Mouse (Mus musculus) cerebellum, adult 18-20 months (tissue): ENCODE measurements at regions not wholly inside any gene's neighbourhood (a gene's known extent, or its start where the extent isn't known, plus 50 kb on each side); places are given as distances from the start of the nearest gene placed in this dataset.
A peak's percentile ranks its signal among the peaks of the same experiment; 100 is the strongest.

Experiments used
- DNase-seq, 2 experiments: peaks; one replicate each; pipeline ENCODE4 v3.0.0; 2021

DNA sequence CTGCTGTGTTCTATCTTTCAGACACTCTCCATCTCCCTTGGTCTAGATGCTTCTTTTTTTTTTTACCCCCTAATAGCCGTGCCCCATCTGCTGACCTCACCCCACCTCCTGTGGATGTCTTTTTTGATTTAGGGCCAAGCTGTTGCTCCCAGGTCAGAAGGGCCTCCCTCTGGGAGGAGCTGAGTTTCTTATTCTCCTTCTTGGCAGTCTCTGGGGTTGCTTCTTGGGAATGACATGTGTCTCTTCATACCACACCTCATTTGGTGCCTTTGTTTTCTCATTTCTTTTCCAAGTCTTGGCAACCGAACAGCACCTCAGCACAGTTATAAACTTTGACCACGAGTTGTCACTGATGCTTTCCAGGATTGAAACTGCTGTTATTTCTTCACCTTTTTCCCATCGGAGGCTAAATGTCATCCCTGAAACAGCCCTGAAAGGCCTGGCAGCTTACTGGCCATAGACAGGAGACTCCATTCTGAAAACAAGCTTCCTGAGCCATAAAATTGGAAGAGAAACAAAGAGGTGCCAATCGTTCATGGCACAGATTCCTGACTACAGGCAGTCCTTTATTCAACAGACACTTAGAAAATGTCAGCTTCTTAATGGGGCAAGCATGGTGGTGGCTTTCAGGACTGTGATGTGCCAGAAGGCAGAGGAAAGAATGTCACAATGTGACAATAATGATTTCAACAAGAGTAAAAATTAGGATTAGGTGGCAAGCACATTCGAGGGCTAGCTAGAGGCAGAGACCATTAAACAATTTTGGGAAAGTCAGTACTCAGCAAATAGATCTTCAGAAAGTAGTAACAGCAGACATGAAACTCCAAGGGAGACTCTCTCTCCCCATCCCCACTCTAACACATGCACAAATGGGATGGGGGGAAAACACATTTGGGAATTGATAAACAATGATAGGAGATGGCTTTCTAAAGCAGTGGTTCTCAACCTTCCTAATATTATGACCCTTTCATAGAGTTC, 197.1 kb upstream of the Arrdc4 start:
- DNase-seq = no peak

DNA sequence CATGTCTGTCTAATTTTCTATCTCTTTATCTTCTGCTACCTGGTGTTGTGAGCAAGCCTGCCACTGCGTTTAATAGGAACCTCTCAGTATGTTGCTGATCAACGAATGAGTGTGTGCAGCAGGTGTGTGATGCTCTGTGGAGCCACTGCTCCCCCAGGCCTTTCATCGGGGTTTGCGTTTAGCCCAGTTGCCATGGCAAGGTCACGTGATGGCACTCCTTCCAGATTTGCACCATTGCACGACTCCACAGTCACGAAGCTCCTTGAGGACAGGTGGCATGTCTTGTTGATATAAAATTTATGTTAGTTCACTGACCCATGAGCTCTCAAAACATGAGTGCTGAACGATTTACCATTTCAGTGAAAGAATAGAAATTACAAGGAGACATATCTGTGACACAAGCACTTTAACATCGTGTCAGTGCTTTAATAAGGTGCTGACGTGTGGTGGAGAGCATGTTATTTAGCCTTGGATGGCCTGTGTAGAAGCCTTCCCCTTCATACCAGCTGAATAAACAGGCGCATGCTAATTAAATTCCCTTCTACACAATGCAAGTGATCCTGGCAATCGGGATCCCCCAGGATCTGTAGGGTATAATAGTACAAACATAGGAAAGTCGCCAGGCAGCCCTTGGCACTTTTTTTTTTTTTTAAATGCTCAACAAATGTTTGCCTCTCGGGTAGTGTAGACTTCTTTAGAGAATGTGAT, 181.7 kb upstream of the Arrdc4 start:
- DNase-seq = no peak

- no peak for DNase-seq
Measured at GRCm38 (mm10) chr7:68929669-68930068, 180.6 kb upstream of the Arrdc4 start.

GRCm38 (mm10) chr7:68925640-68926039, 176.6 kb upstream of the Arrdc4 start:
- DNase-seq = no peak

DNA sequence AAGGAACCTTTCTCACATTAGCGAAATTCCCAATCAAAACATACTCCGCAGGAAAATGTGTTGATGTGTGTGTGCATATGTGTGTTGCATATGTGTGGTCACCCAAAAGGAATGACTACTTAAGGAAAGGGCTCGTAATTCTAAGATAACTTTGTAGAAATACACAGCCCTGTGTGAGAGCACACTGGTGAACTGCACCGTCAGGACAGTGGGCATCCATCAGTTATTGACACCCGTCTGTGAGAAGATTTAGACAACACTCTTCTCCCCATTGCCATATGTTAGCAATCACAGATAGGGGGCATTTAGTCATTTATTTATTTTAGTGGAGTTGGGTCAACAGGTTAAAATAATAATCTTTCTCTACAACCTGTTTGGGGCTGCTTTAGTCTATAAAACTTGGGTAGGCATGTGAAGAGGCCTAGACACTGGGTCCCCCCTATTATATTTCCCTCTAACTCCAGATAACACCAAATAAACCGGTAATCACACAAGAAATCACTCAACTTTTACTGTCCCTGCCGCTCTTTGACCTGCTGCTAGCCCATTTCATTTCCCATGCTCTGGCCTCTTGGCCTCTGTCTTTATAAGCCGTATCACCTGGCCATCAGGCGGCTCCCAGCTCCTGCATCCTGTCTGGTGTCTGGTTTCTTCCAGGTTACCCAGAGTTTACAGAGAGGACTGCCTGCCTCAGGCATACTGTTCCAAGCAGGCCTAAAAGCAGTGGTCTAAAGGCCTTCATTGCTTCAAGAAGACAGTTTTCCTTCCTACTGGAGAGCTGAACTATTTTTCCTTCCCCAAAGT, 169.8 kb upstream of the Arrdc4 start:
- DNase-seq = no peak

- DNase-seq = no peak
Measured at GRCm38 (mm10) chr7:68917876-68918200, 168.8 kb upstream of the Arrdc4 start.

DNA sequence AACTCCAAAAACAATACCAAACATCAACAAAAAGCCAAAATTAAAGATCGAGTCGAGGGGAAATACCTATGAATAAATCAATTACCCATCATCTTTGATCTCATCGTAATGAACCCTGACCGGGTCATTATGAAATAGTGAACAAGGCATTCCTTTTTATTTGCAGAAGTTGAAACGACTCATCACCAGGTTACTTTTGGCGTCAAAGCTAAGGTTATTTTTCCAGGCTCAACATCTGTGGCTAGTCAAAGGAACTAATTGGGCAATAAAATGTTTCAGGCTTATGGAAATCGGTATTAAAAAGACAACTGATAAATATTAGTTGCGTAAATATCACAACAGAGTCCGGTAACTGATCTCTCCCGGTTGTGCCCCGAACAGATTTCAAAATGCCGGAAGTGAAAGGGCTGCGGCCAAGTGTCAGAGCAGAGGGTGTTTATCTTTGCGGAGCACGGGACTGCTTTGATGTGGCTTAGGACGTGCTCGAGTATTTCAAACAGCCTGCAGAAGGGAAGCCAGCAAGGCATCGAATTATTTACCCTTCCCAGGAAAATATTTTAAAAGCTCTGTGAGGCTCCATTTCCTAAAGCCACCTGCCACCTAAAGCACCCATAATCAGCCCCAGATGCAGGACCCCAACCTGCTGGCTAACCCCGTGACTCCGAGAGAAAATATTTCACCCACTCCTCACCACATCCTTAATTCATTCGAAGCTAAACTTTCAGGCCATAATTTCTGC, 168.3 kb upstream of the Arrdc4 start:
- no peak for DNase-seq

DNA sequence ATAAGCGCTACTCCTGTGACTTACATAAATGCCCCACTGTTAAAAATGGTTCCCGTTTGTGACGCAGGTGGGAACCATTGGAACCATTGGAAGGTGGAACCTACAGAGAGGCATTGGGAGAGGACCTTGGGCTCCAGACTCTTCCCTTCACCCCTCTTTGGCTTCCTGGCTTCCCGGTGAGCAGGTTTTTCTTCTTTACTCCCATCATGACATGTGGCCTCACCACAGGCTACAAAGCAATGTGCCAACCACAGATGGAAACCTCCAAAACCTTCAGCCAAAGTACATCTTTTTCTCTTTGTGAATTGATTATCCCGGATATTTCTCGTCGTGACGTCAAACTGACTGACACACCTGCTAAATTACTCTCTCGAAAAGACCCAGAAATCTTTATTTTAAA, 166.9 kb upstream of the Arrdc4 start:
- DNase-seq = peak; percentile 71 to 75

DNA sequence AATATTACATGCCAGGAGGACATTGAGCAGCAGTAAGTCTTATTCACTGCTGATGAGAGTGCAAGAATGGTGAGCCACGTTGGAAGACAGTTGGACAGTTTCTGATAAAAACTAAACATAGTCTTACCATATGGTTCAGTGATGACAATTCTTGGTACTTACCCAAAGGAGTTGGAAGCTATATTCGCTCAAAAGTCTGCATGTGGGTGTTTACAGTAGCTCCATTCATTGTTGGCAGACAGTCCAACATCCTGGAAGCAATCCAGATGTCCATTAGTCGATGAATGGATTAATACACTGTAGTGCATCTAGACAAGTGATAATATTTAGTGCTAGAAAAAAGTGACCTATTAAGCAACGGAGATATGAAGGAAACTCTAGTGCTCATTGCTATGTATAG, 165.3 kb upstream of the Arrdc4 start:
- DNase-seq = peak; percentile 48 to 59

DNA sequence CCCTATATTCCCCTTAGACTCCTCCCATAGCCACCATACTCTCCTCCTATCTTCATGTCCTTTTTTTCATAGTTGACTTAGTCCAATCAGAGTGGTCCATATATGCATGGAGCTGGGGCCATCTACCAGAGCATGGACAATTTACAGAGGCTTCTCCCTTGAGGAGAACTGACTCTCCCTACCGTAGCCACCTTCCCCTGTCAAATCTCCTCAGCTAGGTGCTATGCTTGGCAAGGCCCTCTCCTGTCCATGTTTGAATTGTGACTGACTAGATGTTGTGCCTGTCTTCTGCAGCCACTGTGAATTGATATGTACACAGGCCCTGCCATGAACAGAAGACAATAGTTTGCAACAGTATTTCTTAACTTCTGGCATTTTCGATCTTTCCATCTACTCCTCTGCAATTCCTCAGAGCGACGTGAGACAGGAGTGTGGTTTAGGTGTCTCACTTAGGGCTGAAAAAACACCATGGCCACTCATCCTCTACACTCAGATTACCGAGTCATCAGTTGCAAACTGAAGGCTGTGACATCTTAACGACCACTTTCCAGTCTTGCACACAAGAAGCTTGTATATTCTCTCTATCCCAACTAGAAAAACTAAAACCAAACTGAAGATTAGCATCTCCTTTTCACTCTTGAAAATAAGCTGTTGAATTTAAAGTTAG, 163.1 kb upstream of the Arrdc4 start:
- no peak for DNase-seq

- no peak for DNase-seq
Measured at GRCm38 (mm10) chr7:68911562-68911961, 162.5 kb upstream of the Arrdc4 start.

GRCm38 (mm10) chr7:68909694-68910093, 160.7 kb upstream of the Arrdc4 start:
- DNase-seq = no peak

DNA sequence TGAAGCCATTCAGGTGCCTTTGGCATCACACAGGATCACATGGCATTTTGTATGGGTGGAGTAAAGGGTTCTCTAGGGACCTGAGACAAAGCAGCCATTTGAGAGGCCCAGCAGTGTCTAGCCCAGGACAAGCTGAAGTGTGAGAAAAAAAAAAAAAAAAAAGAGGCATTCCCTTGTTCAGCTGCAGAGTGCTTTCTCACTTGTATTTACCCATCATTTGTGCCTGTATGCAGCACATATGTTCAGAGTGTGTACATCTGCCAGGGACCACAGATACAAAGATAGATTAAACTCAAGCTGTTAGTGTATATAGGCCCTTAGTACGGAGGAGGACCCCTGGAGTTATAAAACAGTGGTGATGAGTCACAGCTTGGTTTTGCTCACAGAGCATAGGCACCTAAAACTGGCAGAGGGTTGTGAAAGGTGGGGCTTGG, 159.4 kb upstream of the Arrdc4 start:
- DNase-seq = no peak

DNA sequence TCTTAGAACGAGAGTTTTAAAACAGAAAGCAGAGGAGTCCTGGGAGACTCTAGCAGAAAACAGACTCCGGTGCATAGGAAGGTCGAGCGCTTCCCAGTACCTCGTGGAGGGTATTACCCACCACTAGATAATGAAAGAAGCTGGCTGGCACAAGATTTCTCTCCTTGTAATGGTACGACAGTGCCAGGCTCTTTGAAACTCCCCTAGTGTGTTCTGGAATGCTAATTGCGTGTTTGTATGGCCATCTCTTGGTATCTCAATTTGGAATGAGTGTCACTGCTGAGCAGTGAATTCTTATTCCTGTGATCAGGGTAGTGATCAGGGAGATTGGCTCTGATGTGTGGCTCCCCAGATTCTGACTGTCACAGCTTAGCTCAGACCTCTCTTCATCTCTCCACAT, 158.8 kb upstream of the Arrdc4 start:
- no peak for DNase-seq

DNA sequence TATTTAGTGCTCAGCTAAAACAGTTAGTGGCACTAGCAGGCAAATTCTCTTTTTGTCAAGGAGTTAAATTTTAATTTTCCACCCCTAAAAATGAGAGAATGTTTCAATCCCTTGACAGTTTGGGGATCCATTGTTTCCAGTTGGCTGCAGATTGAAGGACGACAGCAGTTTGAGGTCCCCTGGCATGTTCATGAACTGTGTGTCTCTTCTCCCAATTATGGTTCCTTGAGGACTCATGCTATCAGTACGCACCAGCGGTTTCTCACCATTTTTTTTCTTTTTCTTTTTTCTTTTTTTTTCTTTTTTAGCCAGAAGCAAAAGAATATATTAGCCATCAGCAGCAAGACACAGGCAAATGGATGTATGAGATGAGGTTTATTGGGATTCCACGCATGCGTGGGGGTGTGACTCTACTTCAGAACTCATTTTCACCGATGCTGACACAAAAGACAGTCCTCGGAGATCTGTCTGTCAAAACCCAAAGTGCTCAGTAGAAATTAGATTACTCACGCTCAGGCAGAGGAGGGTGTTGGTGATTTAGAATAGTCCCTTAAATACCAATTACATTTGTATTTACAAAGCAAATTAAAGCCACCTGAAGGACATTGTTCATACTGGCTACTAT, 157.8 kb upstream of the Arrdc4 start:
- DNase-seq = no peak

DNA sequence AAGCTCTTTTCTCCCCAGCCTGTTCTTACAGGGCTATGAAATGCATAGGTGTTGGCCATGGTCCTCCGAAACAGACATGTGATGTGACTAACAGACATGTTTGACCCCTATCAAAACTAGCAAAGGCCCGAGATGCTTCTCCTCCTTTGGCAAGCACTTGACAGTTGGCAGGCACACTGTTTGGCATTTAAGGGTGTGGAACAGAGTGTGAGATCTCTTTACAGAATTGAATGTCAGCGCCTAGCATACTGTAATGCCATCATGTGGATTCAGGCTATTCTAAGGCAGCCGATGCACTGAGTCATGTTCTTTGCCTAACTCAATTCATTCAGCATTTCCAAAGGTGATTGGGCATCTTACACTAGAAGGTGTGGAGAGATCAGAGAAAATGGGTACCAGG, 156.8 kb upstream of the Arrdc4 start:
- no peak for DNase-seq

GRCm38 (mm10) chr7:68886173-68886572, 137.1 kb upstream of the Arrdc4 start:
- no peak for DNase-seq

DNA sequence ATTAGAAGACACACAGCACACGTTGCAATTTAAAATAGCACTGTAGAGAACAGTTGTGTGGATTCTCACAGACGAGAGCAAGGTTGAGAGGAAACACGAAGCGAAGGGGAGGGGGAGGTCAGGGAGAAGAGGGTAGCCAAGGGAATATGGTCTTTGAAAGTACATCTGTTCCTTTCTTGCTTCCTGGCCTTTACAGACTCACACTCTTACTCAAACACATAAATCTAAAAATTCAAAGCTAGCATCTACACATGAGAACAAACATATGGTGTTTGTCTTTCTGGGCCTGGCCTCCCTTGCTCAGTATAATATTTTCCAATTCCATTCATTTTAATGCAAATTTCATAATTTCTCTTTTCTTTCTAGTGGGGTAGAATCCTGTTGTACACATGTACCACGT, 124.0 kb upstream of the Arrdc4 start:
- DNase-seq = no peak

- no peak for DNase-seq
Measured at GRCm38 (mm10) chr7:68864322-68865031, 115.4 kb upstream of the Arrdc4 start.

DNA sequence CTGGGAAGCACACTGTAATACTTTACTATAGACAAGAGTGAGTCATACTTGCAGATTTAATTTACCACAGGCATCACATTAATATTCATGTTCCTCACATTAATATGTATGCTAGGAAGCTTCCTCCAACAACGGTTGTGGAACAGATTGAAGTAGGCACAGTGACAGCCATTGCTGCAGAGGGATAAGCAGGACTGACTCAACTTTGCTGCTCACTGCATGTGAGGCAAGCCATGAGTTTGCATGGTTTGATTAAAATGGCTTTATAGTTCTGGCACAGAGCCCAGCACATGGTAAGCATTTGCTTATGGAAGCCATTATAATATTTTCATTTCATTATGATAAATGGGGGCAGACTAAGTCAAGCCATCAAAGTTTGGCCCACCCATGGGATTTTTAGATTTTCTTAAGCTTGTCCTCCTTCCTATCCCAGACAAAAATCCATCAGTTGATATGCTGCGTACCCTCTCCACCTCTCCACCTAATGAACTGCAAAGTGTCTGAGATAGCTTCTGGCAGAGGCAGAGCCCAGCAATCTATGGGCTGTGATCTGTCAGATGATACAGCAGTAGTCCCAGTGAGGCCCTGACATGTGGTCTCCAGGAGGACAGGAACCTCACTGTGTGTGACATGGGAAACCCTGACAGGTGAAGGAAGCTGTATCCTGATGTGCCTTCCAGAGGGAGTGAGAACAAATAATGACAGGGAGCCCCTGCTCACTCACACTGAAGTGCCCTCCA, 109.6 kb upstream of the Arrdc4 start:
- DNase-seq = no peak
